Mouse (Mus musculus): Measurements from ENCODE around the gene Gm3776. TPM values are rescaled to one million over a fixed set of nuclear protein-coding genes. Genes with fewer than 3 reads are reported as not detected.

The Gm3776 gene
- not detected for polyA plus RNA-seq (2014; fragmentation: Illumina TruSeq; extraction: RNeasy Lipid Tissue Mini Kit (QIAGEN cat#74804); ENCODE audit: low read depth, low replicate concordance)

DNA sequence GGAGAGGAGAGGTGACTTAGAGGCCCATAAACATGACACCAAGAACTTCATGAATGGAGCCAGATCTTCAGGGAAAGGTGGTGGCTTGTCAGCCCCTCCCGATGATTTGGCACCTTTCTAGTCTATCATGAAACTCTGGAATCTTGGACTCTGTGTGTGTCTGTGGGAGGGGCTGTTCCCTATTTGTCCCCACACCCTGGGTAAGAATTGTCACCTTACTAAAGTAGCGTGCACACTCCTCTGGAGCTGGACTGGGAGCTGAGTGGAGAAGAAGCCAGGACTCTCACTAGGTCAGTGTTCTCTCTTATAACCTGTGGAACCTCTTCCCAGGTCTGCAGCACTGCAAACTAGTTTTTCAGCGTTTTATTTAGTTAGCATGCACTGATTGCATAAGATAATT, at the start of gene Gm3776:
Gene Gm3776, plus strand, starts transcription at position 216 of the 400 bp plus-strand sequence.

GRCm38 (mm10) chr9:78230461-78230860, 26.5 kb upstream of the Gm3776 start, which contains the start of gene Gsta1:
TSS of gene Gsta1 (plus strand) at chr9:78230656.

GRCm38 (mm10) chr9:78289723-78290122, 32.8 kb downstream of the Gm3776 start, which contains the start of gene Gm10639:
TSS of gene Gm10639 (plus strand) at chr9:78289923.

DNA sequence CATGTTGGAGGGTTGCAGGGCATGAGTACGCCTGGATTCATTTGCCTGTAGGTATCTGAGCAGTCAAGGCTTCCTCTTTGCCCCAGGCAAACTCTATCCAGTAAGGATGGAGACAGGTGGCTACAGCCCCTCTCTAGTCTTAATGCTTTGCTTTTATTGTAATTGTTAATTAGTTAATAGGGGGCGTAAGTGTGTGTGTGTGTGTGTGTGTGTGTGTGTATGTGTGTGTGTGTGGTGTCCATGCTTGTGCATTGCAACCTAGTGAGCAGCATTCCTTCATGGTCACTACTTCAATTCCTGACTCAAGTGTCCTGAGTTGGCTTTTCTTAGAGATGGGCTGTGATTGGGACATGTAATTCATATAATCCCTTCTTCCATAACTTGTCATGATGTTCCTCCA, 57.8 kb downstream of the Gm3776 start, which contains the start of gene Omt2a:
Gene Omt2a, minus strand, starts transcription at position 101 of the 400 bp plus-strand sequence.

Other genes with a start within 250 kb of the Gm3776 start
- gene Gcm1, start 205.2 kb upstream of the Gm3776 start, polyA plus RNA-seq (2014; fragmentation: Illumina TruSeq; extraction: RNeasy Lipid Tissue Mini Kit (QIAGEN cat#74804); ENCODE audit: low read depth, low replicate concordance): not detected
- gene Fbxo9, start 148.1 kb upstream of the Gm3776 start, polyA plus RNA-seq (2014; fragmentation: Illumina TruSeq; extraction: RNeasy Lipid Tissue Mini Kit (QIAGEN cat#74804); ENCODE audit: low read depth, low replicate concordance): 27.8 TPM
- 19.0 TPM for gene Ick, start 147.9 kb upstream of the Gm3776 start, polyA plus RNA-seq (2014; fragmentation: Illumina TruSeq; extraction: RNeasy Lipid Tissue Mini Kit (QIAGEN cat#74804); ENCODE audit: low read depth, low replicate concordance)
- gene Gsta4, start 74.4 kb upstream of the Gm3776 start, polyA plus RNA-seq (2014; fragmentation: Illumina TruSeq; extraction: RNeasy Lipid Tissue Mini Kit (QIAGEN cat#74804); ENCODE audit: low read depth, low replicate concordance): 42.4 TPM
- 1.8 TPM for gene Gsta1, start 26.5 kb upstream of the Gm3776 start, polyA plus RNA-seq (2014; fragmentation: Illumina TruSeq; extraction: RNeasy Lipid Tissue Mini Kit (QIAGEN cat#74804); ENCODE audit: low read depth, low replicate concordance)
- not detected for gene Gm10639, start 32.8 kb downstream of the Gm3776 start, polyA plus RNA-seq (2014; fragmentation: Illumina TruSeq; extraction: RNeasy Lipid Tissue Mini Kit (QIAGEN cat#74804); ENCODE audit: low read depth, low replicate concordance)
- not detected for gene Omt2a, start 57.7 kb downstream of the Gm3776 start, polyA plus RNA-seq (2014; fragmentation: Illumina TruSeq; extraction: RNeasy Lipid Tissue Mini Kit (QIAGEN cat#74804); ENCODE audit: low read depth, low replicate concordance)
- not detected for gene Omt2b, start 70.5 kb downstream of the Gm3776 start, polyA plus RNA-seq (2014; fragmentation: Illumina TruSeq; extraction: RNeasy Lipid Tissue Mini Kit (QIAGEN cat#74804); ENCODE audit: low read depth, low replicate concordance)
- 43.6 TPM for gene Gsta2, start 98.7 kb downstream of the Gm3776 start, polyA plus RNA-seq (2014; fragmentation: Illumina TruSeq; extraction: RNeasy Lipid Tissue Mini Kit (QIAGEN cat#74804); ENCODE audit: low read depth, low replicate concordance)
- 0.83 TPM for gene Dppa5a, start 111.0 kb downstream of the Gm3776 start, polyA plus RNA-seq (2014; fragmentation: Illumina TruSeq; extraction: RNeasy Lipid Tissue Mini Kit (QIAGEN cat#74804); ENCODE audit: low read depth, low replicate concordance)
- not detected for gene Ooep, start 121.6 kb downstream of the Gm3776 start, polyA plus RNA-seq (2014; fragmentation: Illumina TruSeq; extraction: RNeasy Lipid Tissue Mini Kit (QIAGEN cat#74804); ENCODE audit: low read depth, low replicate concordance)
- gene Ddx43, start 138.6 kb downstream of the Gm3776 start, polyA plus RNA-seq (2014; fragmentation: Illumina TruSeq; extraction: RNeasy Lipid Tissue Mini Kit (QIAGEN cat#74804); ENCODE audit: low read depth, low replicate concordance): 44.6 TPM
- gene Cgas, start 186.1 kb downstream of the Gm3776 start, polyA plus RNA-seq (2014; fragmentation: Illumina TruSeq; extraction: RNeasy Lipid Tissue Mini Kit (QIAGEN cat#74804); ENCODE audit: low read depth, low replicate concordance): 0.35 TPM
- gene Mto1, start 191.1 kb downstream of the Gm3776 start, polyA plus RNA-seq (2014; fragmentation: Illumina TruSeq; extraction: RNeasy Lipid Tissue Mini Kit (QIAGEN cat#74804); ENCODE audit: low read depth, low replicate concordance): 21.2 TPM
- gene Gm17324, start 191.7 kb downstream of the Gm3776 start, polyA plus RNA-seq (2014; fragmentation: Illumina TruSeq; extraction: RNeasy Lipid Tissue Mini Kit (QIAGEN cat#74804); ENCODE audit: low read depth, low replicate concordance): not detected
- 1,778 TPM for gene Eef1a1, start 232.0 kb downstream of the Gm3776 start, polyA plus RNA-seq (2014; fragmentation: Illumina TruSeq; extraction: RNeasy Lipid Tissue Mini Kit (QIAGEN cat#74804); ENCODE audit: low read depth, low replicate concordance)

All from testis, adult 10 weeks (tissue).